Mouse (Mus musculus) 3T3-L1 (cell line): Measurements from ENCODE around the gene Gpr180.

ENCODE experiments used
- DNase-seq: peaks from one replicate; pipeline ENCODE4 v3.0.0-alpha.2; 2015; ENCODE audit warnings: low read depth, low spot score

Gpr180 gene

DNA sequence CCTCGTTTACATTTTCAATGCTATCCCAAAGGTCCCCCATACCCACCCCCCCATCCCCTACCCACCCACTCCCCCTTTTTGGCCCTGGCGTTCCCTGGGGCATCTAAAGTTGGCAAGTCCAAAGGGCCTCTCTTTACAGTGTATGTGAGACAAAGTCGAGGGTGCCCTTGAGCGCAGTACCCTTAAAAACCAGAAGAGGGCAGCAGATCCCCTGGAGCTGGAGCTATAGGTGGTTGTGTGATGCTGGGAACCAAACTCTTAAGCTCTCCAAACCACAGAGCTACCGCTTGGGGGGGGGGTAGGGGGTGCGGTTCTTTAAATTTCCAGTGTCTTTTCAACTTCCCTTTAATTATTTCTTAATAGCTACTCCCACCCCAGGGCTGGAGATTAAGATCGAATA, 66.1 kb downstream of the Gpr180 start:
- DNase-seq, result no peak

DNA sequence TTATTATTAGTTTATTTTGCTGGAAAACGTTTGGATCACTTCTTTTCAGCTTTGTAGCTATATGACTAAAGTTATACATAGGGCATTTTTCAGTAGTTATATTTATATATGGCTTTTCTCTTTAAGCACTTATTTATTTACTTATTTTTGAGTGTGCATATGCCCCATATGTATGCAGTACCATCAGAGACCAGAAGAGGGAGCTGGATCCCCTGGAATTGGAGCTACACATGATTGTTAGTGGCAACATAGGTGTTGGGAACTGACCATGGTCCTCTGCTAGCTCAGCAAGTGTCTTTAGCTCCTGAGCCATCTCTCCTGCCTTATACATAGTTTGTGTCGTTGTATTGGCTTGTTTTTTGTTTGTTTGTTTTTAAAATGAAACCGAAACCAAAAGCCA, 70.4 kb downstream of the Gpr180 start:
- peak; percentile 34 for DNase-seq

DNA sequence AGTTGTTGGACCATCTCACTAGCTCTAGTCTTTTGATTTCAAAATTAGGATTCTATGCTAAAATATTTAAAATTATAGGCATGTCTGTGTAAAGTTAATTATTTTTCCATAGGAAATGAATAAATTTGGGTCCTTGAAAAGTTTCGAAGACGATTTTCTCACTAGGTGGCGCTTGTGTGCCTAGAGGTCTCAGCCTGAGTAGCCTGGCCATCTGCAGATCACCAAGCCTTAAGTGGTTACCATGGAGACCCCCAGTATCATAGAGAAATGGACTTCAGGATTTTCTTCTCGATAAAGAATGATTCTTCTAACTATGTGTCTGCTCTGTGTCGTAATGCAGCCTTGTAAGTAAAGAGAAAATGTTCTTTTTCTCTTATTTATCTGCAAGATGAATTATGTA, 72.7 kb downstream of the Gpr180 start:
- DNase-seq, result peak; percentile 49

DNA sequence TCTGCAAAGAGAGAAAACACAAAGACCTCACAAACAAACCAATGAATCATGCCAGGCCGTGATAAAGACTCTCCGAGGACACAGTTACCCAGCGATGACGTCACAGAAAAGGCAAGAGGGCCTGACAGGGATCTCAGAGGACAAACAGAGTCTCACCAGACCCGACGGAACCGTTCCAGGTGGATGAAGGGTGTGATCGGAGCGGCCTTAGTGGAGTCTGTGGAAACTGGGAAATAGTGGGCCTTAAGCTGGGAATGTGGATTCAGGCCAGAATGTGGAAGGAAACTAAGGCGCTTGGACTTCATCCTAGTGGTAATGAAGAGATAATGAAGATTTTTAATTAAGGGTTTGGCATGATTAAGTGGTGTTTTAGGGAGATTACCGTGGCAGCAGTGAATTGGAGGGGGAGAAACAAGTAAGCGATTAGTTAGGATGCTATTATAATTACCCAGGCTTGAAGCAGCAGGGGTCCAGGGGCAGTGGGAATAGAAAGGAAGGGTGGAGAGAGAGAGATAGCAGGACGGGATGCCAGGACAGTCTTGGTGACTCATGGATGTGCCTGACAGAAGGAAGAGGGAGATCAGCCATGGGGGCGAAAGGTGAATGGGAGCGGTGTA, 75.3 kb downstream of the Gpr180 start:
- DNase-seq, result no peak
